Mouse (Mus musculus) urinary bladder, postnatal 0 days (tissue): Measurements from ENCODE around the gene Rhox2h. TPM values are rescaled to one million over a fixed set of nuclear protein-coding genes. Genes with fewer than 3 reads are reported as not detected.

Experiments used
- polyA plus RNA-seq: library from polyadenylated mRNA; unstranded; fragments of >200 nt; fragmentation: Nextera tagmentation; extraction: Ambion mirVana; gene quantifications from 2 replicates; pipeline ENCODE4 v1.2.1, GENCODE M21; 2015

Rhox2h gene
- polyA plus RNA-seq: not detected in 2 replicates

DNA sequence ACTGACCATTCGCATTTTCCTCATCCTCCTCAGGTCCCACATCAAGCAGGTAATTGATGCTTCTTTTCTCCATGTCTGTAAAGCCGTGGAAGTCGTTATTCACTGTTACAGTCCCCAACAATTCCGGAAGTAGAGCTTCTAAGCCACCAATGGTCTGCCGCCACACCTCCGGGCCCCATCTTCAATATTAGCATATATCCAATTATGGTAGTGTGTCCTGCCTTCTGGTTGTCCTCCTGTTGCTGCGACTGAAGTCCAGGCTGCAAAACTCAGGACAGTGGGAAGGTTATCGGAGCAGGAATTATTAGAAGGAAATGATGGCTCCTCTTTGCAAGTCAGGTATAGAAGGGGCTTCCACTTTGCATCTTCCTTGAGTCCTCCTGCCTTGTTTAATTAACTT lies at the start of gene Rhox2h:
Gene Rhox2h (minus strand): TSS at position 101 of the 400 bp plus-strand sequence.

GRCm38 (mm10) chrX:37668664-37669063 lies 4.4 kb downstream of the Rhox2h start, which contains the start of gene Rhox3h:
Gene Rhox3h, minus strand, starts transcription at chrX:37668764.

DNA sequence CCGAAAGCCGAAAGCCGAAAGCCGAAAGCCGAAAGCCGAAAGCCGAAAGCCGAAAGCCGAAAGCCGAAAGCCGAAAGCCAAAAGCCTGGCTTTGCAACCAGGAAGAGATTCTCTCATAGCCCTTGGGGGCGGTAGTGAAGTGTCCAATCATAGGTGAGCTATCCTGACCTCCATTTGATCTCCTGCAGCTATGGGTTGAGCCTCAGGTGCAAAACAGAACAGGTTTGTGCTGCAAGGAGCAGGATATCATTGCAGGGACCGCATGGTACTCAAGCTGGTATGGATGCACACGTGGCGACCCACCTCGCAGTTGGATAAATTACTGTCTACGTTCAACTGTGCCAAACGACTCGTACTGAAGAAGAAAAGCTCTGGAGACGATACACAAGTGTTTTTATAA lies 21.9 kb downstream of the Rhox2h start, which contains the start of gene Rhox4g:
Gene Rhox4g (minus strand): TSS at position 101 of the 400 bp plus-strand sequence.

GRCm38 (mm10) chrX:37643370-37643769 lies 29.7 kb downstream of the Rhox2h start, which contains the start of gene Rhox2g:
Gene Rhox2g, minus strand, starts transcription at chrX:37643470.

DNA sequence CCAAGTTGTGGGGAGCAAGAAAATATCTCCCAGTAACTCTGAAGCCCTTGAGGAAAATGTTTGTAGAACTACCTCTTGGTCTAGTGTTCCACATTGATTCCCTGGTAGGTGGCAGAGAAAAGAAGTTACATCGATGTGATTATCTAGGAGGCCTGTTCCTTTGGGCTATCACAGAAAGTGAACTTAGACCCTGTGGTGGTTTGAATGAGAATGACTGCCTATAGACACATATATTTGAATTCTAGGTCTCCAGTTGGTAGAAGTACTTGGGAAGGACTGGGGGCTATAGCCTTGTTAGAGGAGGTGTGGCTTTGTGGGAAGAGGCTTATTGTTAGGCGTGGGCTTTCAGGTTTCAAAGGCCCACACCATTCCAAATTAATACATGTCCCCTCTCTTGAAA lies 44.6 kb downstream of the Rhox2h start, which contains the start of gene Rhox3g:
Gene Rhox3g (minus strand): TSS at position 101 of the 400 bp plus-strand sequence.

Other genes with a start within 250 kb of the Rhox2h start
- not detected in 2 replicates for gene Rhox4b, start 240.8 kb downstream of the Rhox2h start, polyA plus RNA-seq
- not detected in 2 replicates for gene Rhox2c, start 219.6 kb downstream of the Rhox2h start, polyA plus RNA-seq
- not detected in 2 replicates for gene Rhox3c, start 214.7 kb downstream of the Rhox2h start, polyA plus RNA-seq
- not detected in 2 replicates for gene Rhox4c, start 192.9 kb downstream of the Rhox2h start, polyA plus RNA-seq
- gene Rhox2d, start 179.8 kb downstream of the Rhox2h start, polyA plus RNA-seq: not detected in 2 replicates
- not detected in 2 replicates for gene Rhox4d, start 158.9 kb downstream of the Rhox2h start, polyA plus RNA-seq
- not detected in 2 replicates for gene Rhox2e, start 142.8 kb downstream of the Rhox2h start, polyA plus RNA-seq
- gene Rhox3e, start 131.3 kb downstream of the Rhox2h start, polyA plus RNA-seq: not detected in 2 replicates
- gene Rhox4e, start 115.9 kb downstream of the Rhox2h start, polyA plus RNA-seq: not detected in 2 replicates
- not detected in 2 replicates for gene Rhox2f, start 101.9 kb downstream of the Rhox2h start, polyA plus RNA-seq
- not detected in 2 replicates for gene Rhox3f, start 92.3 kb downstream of the Rhox2h start, polyA plus RNA-seq
- not detected in 2 replicates for gene Rhox4f, start 65.6 kb downstream of the Rhox2h start, polyA plus RNA-seq
- not detected in 2 replicates for gene Rhox3g, start 44.7 kb downstream of the Rhox2h start, polyA plus RNA-seq
- gene Rhox2g, start 29.8 kb downstream of the Rhox2h start, polyA plus RNA-seq: not detected in 2 replicates
- gene Rhox4g, start 21.9 kb downstream of the Rhox2h start, polyA plus RNA-seq: not detected in 2 replicates
- not detected in 2 replicates for gene Rhox3h, start 4.5 kb downstream of the Rhox2h start, polyA plus RNA-seq
- gene Rhox5, start 131.6 kb upstream of the Rhox2h start, polyA plus RNA-seq: 54.8 and 61.1 TPM in 2 replicates
- 0.12 TPM in 1 of 2 replicates, not detected in the other for gene Rhox6, start 153.6 kb upstream of the Rhox2h start, polyA plus RNA-seq
- gene Rhox7a, start 158.4 kb upstream of the Rhox2h start, polyA plus RNA-seq: 1.4 and 1.9 TPM in 2 replicates
- 0.96 and 1.3 TPM in 2 replicates for gene Rhox8, start 205.7 kb upstream of the Rhox2h start, polyA plus RNA-seq
- 0.17 and 0.41 TPM in 2 replicates for gene Rhox7b, start 224.0 kb upstream of the Rhox2h start, polyA plus RNA-seq
- gene Rhox9, start 228.5 kb upstream of the Rhox2h start, polyA plus RNA-seq: not detected in 2 replicates